Mouse (Mus musculus) colon, adult 2 months (tissue): ENCODE results near the gene 4933405L10Rik. TPM values are rescaled to one million over a fixed set of nuclear protein-coding genes. Genes with fewer than 3 reads are reported as not detected.

Experiments
- polyA plus RNA-seq: library from polyadenylated mRNA; depleted of rRNA; stranded (reverse); fragments of >200 nt; gene quantifications from 2 replicates; pipeline ENCODE4 v1.2.3, GENCODE M21; 2012; rRNA removed

Gene 4933405L10Rik
- not detected in 2 replicates for polyA plus RNA-seq

DNA sequence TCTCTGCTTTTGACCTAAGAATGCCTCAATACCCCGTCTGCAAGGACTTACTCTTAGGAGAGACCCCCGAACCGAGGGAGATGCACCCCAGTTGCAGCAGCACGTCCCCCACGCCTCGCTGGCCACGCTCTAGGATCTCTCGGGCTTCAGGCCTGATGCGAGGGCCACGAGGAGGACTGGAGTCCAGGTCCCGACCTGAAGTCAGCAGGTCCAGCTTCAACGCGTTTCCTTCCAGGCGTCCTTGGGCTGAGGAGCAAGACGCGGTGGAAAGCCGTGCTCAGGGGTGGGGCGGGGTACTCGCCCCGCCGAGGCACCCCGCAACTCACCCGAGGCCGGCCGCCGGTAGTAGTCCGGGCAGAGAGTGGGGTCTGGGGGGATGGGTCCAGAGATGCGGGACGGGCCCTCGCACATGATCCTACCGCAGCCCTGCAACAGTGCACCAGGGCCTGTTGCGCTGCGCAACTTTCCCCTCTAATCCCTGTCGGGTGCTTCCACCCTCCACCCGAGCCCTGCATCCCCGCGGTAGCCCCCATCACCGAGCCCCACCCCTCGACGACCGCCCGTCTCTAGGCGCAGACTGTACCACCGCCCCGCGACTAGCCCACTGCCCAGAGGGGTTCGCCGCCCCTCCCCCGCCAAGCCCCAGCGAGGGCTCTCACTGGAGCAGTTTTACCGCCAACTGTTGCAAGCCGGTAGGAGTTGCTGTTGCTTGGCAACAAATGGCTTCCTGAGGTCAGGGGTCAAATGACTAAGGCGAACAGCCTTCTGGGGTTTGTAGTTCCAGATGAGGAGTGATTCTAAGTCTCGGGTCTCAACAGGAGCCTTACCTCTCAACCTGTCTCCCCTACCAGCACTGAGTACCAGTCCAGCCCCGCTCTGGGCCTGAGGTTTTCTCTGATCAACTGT is at the start of gene 4933405L10Rik, which contains the start of gene Enkd1:
TSS of gene 4933405L10Rik (plus strand) at position 158 of the 906 bp plus-strand sequence.
TSS of gene Enkd1 (minus strand) at position 713 of the 906 bp plus-strand sequence.

DNA sequence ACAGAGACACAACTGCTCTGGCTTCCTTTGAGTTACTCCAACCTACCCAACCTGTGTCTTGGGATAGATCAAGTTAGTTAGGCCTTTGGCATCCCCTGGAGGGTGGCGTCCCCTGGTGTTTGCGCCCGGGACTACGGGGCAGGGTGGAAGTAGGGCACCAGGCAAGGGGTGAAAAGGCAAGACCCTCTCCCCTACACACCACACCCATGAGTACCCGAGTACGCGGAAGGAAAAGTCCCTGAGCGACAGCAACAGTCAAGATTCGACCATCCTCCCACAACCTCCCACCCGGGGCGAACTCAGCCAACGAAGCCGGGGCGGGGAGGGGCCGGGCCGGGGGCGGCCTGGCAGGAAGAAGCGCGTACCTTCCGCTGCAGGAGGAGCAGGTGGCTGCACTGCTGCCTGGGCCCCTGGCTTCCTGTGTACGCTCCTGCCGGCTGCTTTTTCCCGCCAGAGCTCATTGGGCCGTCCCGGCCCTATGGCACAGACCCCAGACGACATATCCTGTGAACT is 21.6 kb upstream of the 4933405L10Rik start, which contains the start of gene Carmil2:
TSS of gene Carmil2 (plus strand) at position 479 of the 513 bp plus-strand sequence.

DNA sequence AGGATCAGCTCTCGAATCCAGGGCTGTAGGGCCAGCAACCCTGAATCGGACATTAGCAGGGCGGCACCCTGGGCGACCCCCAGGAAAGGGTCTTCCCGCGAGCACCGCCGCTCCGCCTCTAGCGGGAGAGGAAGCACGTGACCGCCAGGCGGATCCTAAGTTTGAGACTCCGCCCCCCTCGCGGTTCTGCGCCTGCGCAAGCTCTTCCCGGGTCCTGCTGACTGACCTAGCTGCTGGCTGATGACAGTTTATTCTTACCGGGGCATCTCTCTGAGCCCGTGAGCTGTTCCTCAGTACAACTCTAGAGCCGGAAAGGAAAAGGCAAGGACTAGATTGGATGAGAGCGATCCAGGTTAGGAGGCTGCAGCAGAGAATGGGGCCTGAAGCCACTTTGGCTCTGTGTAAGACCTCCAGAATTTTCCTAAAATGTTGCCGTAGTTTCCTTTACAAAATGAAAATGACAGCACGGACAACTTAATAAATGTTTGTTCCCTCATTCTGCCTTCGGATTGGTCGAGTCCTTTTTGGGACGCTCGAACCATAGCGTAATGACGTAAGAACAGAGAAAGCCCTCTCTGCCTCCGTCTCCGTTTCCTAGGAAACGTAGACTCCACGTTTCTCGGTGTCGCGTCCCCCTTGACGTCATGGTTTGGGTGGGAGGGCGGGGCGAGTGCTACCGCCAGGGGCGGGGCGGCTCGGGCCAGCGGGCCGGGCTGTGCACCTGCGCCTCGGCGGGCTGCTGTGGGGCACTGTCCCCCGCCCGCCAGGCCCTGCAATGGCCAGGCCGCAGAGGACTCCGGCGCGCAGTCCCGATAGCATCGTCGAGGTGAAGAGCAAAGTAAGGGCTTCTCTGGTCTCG is 6.3 kb upstream of the 4933405L10Rik start, which contains the start of the genes Acd and Pard6a:
TSS of gene Acd (minus strand) at position 137 of the 859 bp plus-strand sequence.
TSS of gene Pard6a (plus strand) at position 183 of the 859 bp plus-strand sequence.

DNA sequence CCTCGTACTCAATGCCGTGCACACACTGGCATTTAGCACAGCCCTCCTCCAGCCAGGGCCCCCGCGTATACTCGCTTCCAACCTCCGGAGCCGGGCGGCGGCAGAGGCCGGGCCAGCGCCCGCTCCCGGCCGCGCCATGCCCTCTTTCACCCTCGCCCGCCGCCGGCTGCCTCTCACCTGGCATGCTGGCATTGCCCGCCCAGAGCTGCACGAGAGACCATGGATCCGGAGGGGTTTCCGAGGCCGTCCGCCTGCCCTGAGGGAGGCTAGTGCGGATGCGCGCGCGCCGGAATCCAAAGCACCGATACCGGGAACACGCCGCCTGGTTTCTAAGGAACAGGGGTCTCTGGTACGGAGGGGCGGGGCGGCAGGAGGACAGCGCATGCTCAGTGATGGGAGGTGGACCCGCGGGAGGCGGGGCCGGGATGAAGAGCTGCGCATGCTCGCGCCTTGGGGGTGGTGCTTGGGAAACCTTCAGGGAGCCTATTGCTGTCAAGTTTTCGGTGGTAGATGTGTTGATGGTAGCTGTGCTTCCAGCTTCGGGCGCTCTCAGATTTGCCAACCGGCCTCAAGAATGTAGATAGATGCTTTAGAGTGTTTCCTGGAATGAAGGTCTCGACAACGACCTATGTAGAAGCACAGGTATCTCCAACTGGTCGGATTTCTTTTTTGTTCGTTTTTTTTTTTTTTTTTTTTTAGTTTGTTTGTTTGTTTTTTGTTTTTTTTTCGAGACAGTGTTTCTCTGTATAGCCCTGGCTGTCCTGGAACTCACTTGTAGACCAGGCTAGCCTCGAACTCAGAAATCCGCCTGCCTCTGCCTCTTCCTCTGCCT is 51.0 kb downstream of the 4933405L10Rik start, which contains the start of gene Gfod2:
TSS of gene Gfod2 (minus strand) at position 388 of the 832 bp plus-strand sequence.

Other genes starting within 250 kb of the 4933405L10Rik start
- 319 and 403 TPM in 2 replicates for gene Tppp3, start 236.1 kb upstream of the 4933405L10Rik start, polyA plus RNA-seq
- 52.7 and 54.0 TPM in 2 replicates for gene Zdhhc1, start 210.8 kb upstream of the 4933405L10Rik start, polyA plus RNA-seq
- gene Hsd11b2, start 188.9 kb upstream of the 4933405L10Rik start, polyA plus RNA-seq: 624 and 727 TPM in 2 replicates
- 104 and 120 TPM in 2 replicates for gene Atp6v0d1, start 141.6 kb upstream of the 4933405L10Rik start, polyA plus RNA-seq
- 20.5 and 26.5 TPM in 2 replicates for gene Ripor1, start 102.4 kb upstream of the 4933405L10Rik start, polyA plus RNA-seq
- gene Ctcf, start 71.1 kb upstream of the 4933405L10Rik start, polyA plus RNA-seq: 13.5 and 15.1 TPM in 2 replicates
- 0.27 and 0.73 TPM in 2 replicates for gene Agrp, start 70.3 kb upstream of the 4933405L10Rik start, polyA plus RNA-seq
- gene Carmil2, start 21.4 kb upstream of the 4933405L10Rik start, polyA plus RNA-seq: 2.5 and 3.2 TPM in 2 replicates
- 30.4 and 30.8 TPM in 2 replicates for gene Acd, start 6.6 kb upstream of the 4933405L10Rik start, polyA plus RNA-seq
- 14.3 and 15.3 TPM in 2 replicates for gene Pard6a, start 6.5 kb upstream of the 4933405L10Rik start, polyA plus RNA-seq
- gene Enkd1, start 555 bp downstream of the 4933405L10Rik start, polyA plus RNA-seq: 8.4 and 8.6 TPM in 2 replicates
- gene Gfod2, start 51.0 kb downstream of the 4933405L10Rik start, polyA plus RNA-seq: 10.6 and 11.4 TPM in 2 replicates
- gene Ranbp10, start 119.7 kb downstream of the 4933405L10Rik start, polyA plus RNA-seq: 21.8 and 23.4 TPM in 2 replicates
- gene Tsnaxip1, start 120.1 kb downstream of the 4933405L10Rik start, polyA plus RNA-seq: not detected in 2 replicates
- gene Cenpt, start 145.6 kb downstream of the 4933405L10Rik start, polyA plus RNA-seq: 11.8 and 13.0 TPM in 2 replicates
- gene Thap11, start 147.5 kb downstream of the 4933405L10Rik start, polyA plus RNA-seq: 58.1 and 62.6 TPM in 2 replicates
- gene Nutf2, start 152.9 kb downstream of the 4933405L10Rik start, polyA plus RNA-seq: 16.5 and 17.9 TPM in 2 replicates
- 68.4 and 74.2 TPM in 2 replicates for gene Edc4, start 173.2 kb downstream of the 4933405L10Rik start, polyA plus RNA-seq
- gene Nrn1l, start 185.9 kb downstream of the 4933405L10Rik start, polyA plus RNA-seq: 3.0 and 3.6 TPM in 2 replicates
- gene Pskh1, start 192.8 kb downstream of the 4933405L10Rik start, polyA plus RNA-seq: 30.6 and 35.4 TPM in 2 replicates
- 6.9 and 2,597 TPM in 2 replicates for gene Ctrl, start 226.2 kb downstream of the 4933405L10Rik start, polyA plus RNA-seq
- gene Psmb10, start 230.8 kb downstream of the 4933405L10Rik start, polyA plus RNA-seq: 274 and 456 TPM in 2 replicates
- 1.0 and 1.3 TPM in 2 replicates for gene Lcat, start 235.7 kb downstream of the 4933405L10Rik start, polyA plus RNA-seq